Mouse (Mus musculus) lung, postnatal 0 days (tissue): ENCODE results near the gene Eif2ak1. TPM values are rescaled to one million over a fixed set of nuclear protein-coding genes. Genes with fewer than 3 reads are reported as not detected.
"Not testable (repeated sequence)": the region's sequence is repeated elsewhere in the genome, so short reads cannot be mapped to it uniquely, and the experiment has no call there.

Experiments used
- ATAC-seq: fragments of 200-750 bp; cut with Nextera tagmentation; 2 replicates; pipeline ENCODE4 v1.8.0; 2017; ENCODE audit warnings: moderate library complexity
- DNase-seq: peaks from one replicate; pipeline ENCODE4 v3.0.0-alpha.2; 2016; ENCODE audit warnings: low spot score
- H3K27ac ChIP-seq: fragments of 300-500 bp; sonication (generic); 2 replicates; pipeline ENCODE4 v1.5.1; 2014; ENCODE audit warnings: antibody characterized with exemption, mild to moderate bottlenecking, low read length, mixed read lengths
- H3K27me3 ChIP-seq: fragments of 300-500 bp; sonication (generic); replicated peaks from 2 replicates; pipeline ENCODE4 v1.6.1; 2014; ENCODE audit warnings: low read length, mixed read lengths; ENCODE audit not compliant: insufficient read depth
- H3K36me3 ChIP-seq: fragments of 300-500 bp; sonication (generic); 2 replicates; pipeline ENCODE4 v1.6.1; 2014; ENCODE audit warnings: low read length, mixed read lengths; ENCODE audit not compliant: insufficient read depth
- H3K4me1 ChIP-seq: fragments of 300-500 bp; sonication (generic); 2 replicates; pipeline ENCODE4 v1.6.1; 2014; ENCODE audit warnings: antibody characterized with exemption, low read depth, low read length, mixed read lengths; ENCODE audit not compliant: insufficient read depth
- H3K4me2 ChIP-seq: fragments of 300-500 bp; sonication (generic); replicated peaks from 2 replicates; pipeline ENCODE4 v1.6.1; 2014; ENCODE audit warnings: low read depth, mild to moderate bottlenecking, low read length, moderate library complexity, mixed read lengths
- H3K4me3 ChIP-seq: fragments of 300-500 bp; sonication (generic); 2 replicates; pipeline ENCODE4 v1.5.1; 2014; ENCODE audit warnings: low read depth, low read length
- H3K9ac ChIP-seq: fragments of 300-500 bp; sonication (generic); replicated peaks from 2 replicates; pipeline ENCODE4 v1.6.1; 2014; ENCODE audit warnings: low read depth, mild to moderate bottlenecking
- H3K9me3 ChIP-seq: fragments of 300-500 bp; sonication (generic); 2 replicates; pipeline ENCODE4 v1.6.1; 2016; ENCODE audit warnings: low read length, mixed read lengths
- CTCF ChIP-seq: IDR thresholded peaks from 2 replicates; pipeline ENCODE4 v1.5.1; 2016; ENCODE audit warnings: antibody characterized with exemption, mild to moderate bottlenecking
- EP300 ChIP-seq: IDR thresholded peaks from 2 replicates; pipeline ENCODE4 v1.6.1; 2016; ENCODE audit warnings: antibody characterized with exemption, mild to moderate bottlenecking, control low read depth
- WGBS: fragments of 180-500 bp; shearing (Covaris S2); extraction: QIAGEN DNeasy Blood & Tissue Kit; methylation state at CpG from one replicate; pipeline ENCODE4 v1.1.7; 2014; 5-methylcytosine and 5-hydroxymethylcytosine counted together
- polyA plus RNA-seq: library from polyadenylated mRNA; unstranded; fragments of >200 nt; fragmentation: Nextera tagmentation; extraction: Ambion mirVana; gene quantifications from 2 replicates; pipeline ENCODE4 v1.2.1, GENCODE M21; 2015

Eif2ak1 gene
- 24.4 and 25.1 TPM in 2 replicates for polyA plus RNA-seq

DNA sequence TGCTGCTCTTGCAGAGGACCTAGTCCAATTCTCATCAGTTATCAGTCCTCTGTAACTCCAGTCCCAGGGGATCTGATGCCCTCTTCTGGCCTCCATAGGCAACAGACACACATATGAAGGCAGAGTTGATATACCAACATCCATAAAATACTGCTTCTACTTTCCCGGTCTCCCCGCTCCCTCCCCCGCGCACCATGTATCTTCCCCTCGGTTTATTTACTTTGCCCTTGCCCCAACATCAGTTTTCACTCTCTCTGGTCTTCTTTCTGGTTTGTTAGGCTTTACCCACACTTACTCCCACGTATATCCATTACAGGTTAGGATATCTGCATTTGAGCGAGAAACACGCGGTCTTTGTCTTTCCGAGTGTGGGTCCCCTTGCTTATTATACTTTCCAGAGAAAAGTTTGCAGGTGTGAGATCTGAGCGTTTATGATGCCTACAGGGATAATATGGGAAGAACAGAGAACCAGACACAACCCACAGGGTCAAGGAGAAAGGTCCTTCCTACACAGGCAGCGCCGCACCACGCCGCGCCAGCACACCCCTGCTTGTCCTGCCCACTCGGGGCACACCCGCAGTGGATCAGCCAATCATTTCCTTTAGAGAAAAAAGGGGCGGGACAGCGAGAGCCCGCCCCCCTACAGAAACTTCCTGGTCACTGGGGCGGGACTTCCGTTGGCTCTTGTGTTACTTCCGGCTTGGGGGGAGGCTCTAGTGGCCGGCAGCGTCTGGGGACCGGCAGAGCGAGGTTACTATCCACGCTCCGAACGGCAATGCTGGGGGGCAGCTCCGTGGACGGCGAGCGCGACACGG is at the start of gene Eif2ak1:
Gene Eif2ak1 (plus strand): TSS at position 673 of the 815 bp plus-strand sequence.
- peak within 1 kb of the TSS; percentile 76 for H3K4me2 ChIP-seq
- H3K4me3 ChIP-seq = peak within 1 kb of the TSS; percentile 85
- peak; percentile 100 for ATAC-seq
- WGBS = 3% methylated on average over 36 of the region's 37 CpGs
- no peaks in the 10 kb centered on the region for H3K36me3 ChIP-seq
- peak within 1 kb of the TSS; percentile 84 for H3K27ac ChIP-seq
- H3K27me3 ChIP-seq = no peaks in the 10 kb centered on the region
- DNase-seq = peak; percentile 98
- TF ChIP-seq EP300 (peak; percentile 35; the same call in 1 of the 2 replicates), CTCF (peak; percentile 70)
- H3K4me1 ChIP-seq = no peaks in the 10 kb centered on the region
- peak within 1 kb of the TSS; percentile 83 for H3K9ac ChIP-seq
- no peaks in the 10 kb centered on the region for H3K9me3 ChIP-seq

DNA sequence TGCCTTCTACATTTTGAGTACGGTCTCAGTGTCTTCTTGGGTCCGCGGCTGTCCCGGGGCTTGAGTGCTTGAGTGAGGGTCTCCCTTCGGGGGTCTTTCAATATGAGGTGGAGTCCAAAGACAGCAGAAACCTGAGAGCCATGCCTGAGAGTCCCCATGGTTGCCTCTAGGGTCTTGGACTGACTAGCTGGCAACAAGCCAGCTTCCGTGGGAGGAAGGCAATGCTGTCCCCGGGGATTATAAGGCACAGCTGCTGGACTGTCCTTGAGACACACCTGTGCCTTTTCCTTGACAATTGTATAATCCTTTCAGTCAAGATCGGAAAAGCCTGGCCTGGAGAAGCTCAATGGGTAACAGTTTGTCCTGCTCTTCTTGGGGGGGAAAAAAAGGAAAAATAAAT is 35.6 kb upstream of the Eif2ak1 start:
- no peak overlapping the region for H3K27ac ChIP-seq
- H3K9me3 ChIP-seq = no peaks in the 10 kb centered on the region
- WGBS = 77% methylated on average over 7 of the region's 8 CpGs
- no peaks in the 10 kb centered on the region for H3K4me1 ChIP-seq
- H3K9ac ChIP-seq = no peak overlapping the region
- no peak overlapping the region for H3K4me2 ChIP-seq
- no peaks in the 10 kb centered on the region for H3K27me3 ChIP-seq
- no peaks in the 10 kb centered on the region for H3K36me3 ChIP-seq
- ATAC-seq (no peak), DNase-seq (no peak)
- TF ChIP-seq CTCF = no peak
- no peak for TF ChIP-seq EP300
- H3K4me3 ChIP-seq = no peak overlapping the region

DNA sequence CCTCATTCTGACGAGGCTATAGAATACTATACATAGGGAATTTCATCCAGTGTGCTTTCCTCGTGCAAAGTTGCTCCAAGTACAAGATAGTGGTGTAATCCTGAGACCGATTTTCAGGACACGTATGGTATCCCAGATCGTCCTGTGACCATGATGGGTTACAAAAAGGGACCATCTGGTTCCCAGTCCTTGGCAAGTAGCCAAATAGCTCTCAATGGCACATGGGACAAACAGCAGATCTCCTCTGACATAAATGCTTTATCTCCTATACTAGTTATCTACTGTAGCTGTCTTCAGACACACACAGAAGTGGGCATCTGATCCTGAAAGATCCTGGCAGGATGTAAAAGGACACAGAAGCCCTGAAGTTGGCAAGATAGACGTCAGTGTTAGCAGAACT is 32.2 kb upstream of the Eif2ak1 start:
- H3K9ac ChIP-seq = no peak overlapping the region
- DNase-seq (no peak), ATAC-seq (no peak)
- no peaks in the 10 kb centered on the region for H3K27me3 ChIP-seq
- H3K9me3 ChIP-seq = no peaks in the 10 kb centered on the region
- no peak overlapping the region for H3K4me2 ChIP-seq
- no peaks in the 10 kb centered on the region for H3K4me1 ChIP-seq
- WGBS = 71% methylated on average over 6 of the region's 6 CpGs
- TF ChIP-seq CTCF (no peak), EP300 (no peak)
- H3K27ac ChIP-seq = no peak overlapping the region
- no peaks in the 10 kb centered on the region for H3K36me3 ChIP-seq
- no peak overlapping the region for H3K4me3 ChIP-seq

DNA sequence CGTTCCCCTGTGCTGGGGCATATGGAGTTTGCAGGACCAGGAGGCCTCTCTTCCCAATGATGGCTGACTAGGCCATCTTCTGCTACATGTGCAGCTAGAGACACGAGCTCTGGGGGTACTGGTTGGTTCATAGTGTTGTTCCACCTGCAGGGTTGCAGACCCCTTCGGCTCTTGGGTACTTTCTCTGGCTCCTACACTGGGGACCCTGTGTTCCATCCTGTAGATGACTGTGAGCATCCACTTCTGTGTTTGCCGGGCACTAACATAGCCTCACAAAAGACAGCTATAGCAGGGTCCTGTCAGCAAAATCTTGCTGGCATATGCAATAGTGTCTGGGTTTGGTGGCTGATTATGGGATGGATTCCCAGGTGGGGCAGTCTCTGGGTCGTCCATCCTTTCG is 16.4 kb upstream of the Eif2ak1 start:
- H3K4me2 ChIP-seq, H3K4me1 ChIP-seq, H3K27ac ChIP-seq, DNase-seq, ATAC-seq, H3K27me3 ChIP-seq, H3K36me3 ChIP-seq, H3K9me3 ChIP-seq, H3K4me3 ChIP-seq, H3K9ac ChIP-seq: not testable (repeated sequence)
- 81% methylated on average over 6 of the region's 6 CpGs for WGBS

DNA sequence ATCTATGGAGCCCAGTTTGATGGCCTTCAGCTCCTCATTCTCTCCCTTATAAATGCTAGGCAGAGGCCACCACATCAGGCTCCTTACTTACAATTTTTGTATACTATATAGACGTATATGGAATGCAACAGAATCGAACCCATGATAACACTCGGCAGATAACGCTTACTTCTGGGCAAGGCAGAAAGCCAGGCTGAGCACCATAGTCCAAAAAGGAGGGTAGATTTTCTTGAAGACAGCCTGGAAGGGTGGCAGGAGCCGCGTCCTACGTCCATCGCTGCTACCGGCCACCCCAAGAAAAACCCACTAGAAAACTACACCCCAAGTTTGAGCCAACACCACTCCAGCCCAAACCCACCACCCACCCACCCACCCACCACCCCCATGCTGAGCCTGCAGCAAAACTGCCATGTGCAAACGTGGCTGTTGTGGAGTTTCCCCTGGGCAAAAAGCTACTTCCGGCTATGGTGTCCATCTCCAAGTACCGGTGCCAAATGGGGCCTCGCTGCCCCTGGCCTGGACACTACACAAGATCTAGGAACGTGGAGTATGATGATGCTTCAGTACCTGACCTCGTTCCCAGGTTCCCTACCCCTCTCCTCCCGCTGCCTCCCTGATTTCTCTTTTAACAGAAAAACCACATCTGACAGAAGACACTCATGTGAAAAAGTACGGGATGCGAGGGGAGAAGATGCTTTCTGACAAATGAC is 13.4 kb upstream of the Eif2ak1 start:
- H3K27me3 ChIP-seq = no peaks in the 10 kb centered on the region
- ATAC-seq (no peak), DNase-seq (no peak)
- H3K9ac ChIP-seq = no peak overlapping the region
- no peak overlapping the region for H3K4me2 ChIP-seq
- no peak overlapping the region for H3K27ac ChIP-seq
- TF ChIP-seq CTCF = no peak
- no peak for TF ChIP-seq EP300
- H3K36me3 ChIP-seq = no peaks in the 10 kb centered on the region
- H3K4me1 ChIP-seq = no peaks in the 10 kb centered on the region
- 85% methylated on average over 18 of the region's 18 CpGs for WGBS
- no peak overlapping the region for H3K4me3 ChIP-seq
- no peaks in the 10 kb centered on the region for H3K9me3 ChIP-seq

DNA sequence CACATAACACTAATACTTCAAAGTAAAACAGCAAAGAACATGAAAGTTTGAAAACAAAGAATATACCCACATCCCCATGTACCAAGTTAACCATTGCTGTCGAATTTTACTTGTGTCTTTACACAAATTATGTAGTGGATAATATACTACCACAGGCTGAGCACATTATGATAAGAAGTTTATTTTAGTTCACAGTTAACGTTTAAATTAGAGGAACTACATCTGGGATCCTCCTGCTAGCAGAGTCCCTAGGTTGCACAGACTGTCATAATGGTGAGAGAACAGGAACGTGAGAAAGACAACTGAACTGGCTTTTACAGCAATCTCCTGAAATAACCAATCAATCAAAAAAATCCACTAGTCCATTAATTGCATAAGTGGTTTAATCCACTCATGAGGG is 10.3 kb upstream of the Eif2ak1 start:
- Histone ChIP-seq H3K4me1 (no peaks in the 10 kb centered on the region), H3K27me3 (no peaks in the 10 kb centered on the region), H3K4me3 (no peak overlapping the region), H3K9me3 (no peaks in the 10 kb centered on the region), H3K9ac (no peak overlapping the region), H3K36me3 (no peaks in the 10 kb centered on the region), H3K4me2 (no peak overlapping the region), H3K27ac (no peak overlapping the region)
- DNase-seq = no peak
- TF ChIP-seq CTCF (no peak), EP300 (no peak)
- WGBS = 46% methylated on average over 3 of the region's 3 CpGs
- ATAC-seq = no peak
